Mouse (Mus musculus) limb, embryonic 14.5 days (tissue): ENCODE data around the gene Phf13. TPM values are rescaled to one million over a fixed set of nuclear protein-coding genes. Genes with fewer than 3 reads are reported as not detected.

Source experiments
- ATAC-seq: fragments of 200-750 bp; cut with Nextera tagmentation; 2 replicates; pipeline ENCODE4 v1.8.0; 2017; ENCODE audit warnings: low read depth, moderate number of reproducible peaks, moderate TSS enrichment; ENCODE audit not compliant: low FRiP score
- DNase-seq: peaks from one replicate; pipeline ENCODE4 v3.0.0-alpha.2; 2015; ENCODE audit warnings: low spot score
- H3K27ac ChIP-seq: fragments of 300-500 bp; sonication (generic); replicated peaks from 2 replicates; pipeline ENCODE4 v1.5.1; 2014; ENCODE audit warnings: low read depth, mild to moderate bottlenecking, low read length, moderate library complexity, mixed read lengths
- H3K27me3 ChIP-seq: fragments of 300-500 bp; sonication (generic); 2 replicates; pipeline ENCODE4 v1.6.1; 2014; ENCODE audit warnings: low read length, mixed read lengths; ENCODE audit not compliant: control insufficient read depth, insufficient read depth
- H3K36me3 ChIP-seq: fragments of 300-500 bp; sonication (generic); 2 replicates; pipeline ENCODE4 v1.6.1; 2014; ENCODE audit warnings: mild to moderate bottlenecking, low read length, moderate library complexity, mixed read lengths; ENCODE audit not compliant: control insufficient read depth, insufficient read depth
- H3K4me1 ChIP-seq: fragments of 300-500 bp; sonication (generic); 2 replicates; pipeline ENCODE4 v1.6.1; 2014; ENCODE audit warnings: antibody characterized with exemption, low read length, mixed read lengths; ENCODE audit not compliant: control insufficient read depth, insufficient read depth
- H3K4me2 ChIP-seq: fragments of 300-500 bp; sonication (generic); replicated peaks from 2 replicates; pipeline ENCODE4 v1.6.1; 2014; ENCODE audit warnings: low read depth, mild to moderate bottlenecking, low read length, moderate library complexity; ENCODE audit not compliant: severe bottlenecking
- H3K4me3 ChIP-seq: fragments of 300-500 bp; sonication (generic); replicated peaks from 2 replicates; pipeline ENCODE4 v1.5.1; 2014; ENCODE audit warnings: low read length
- H3K9ac ChIP-seq: fragments of 300-500 bp; sonication (generic); 2 replicates; pipeline ENCODE4 v1.6.1; 2014; ENCODE audit warnings: mild to moderate bottlenecking, low read depth, low read length, moderate library complexity; ENCODE audit not compliant: severe bottlenecking
- H3K9me3 ChIP-seq: fragments of 300-500 bp; sonication (generic); 2 replicates; pipeline ENCODE4 v1.6.1; 2016; ENCODE audit warnings: low read length; ENCODE audit not compliant: control insufficient read depth
- POLR2A ChIP-seq: fragments of 200-500 bp; IDR thresholded peaks from 2 replicates; pipeline ENCODE4 v1.8.0; 2012; ENCODE audit warnings: inconsistent platforms, mild to moderate bottlenecking, moderate library complexity, borderline replicate concordance; ENCODE audit not compliant: insufficient read depth, insufficient read length; ENCODE audit errors: extremely low read depth
- WGBS: fragments of 180-500 bp; shearing (Covaris S2); extraction: QIAGEN DNeasy Blood & Tissue Kit; methylation state at CpG from one replicate; pipeline ENCODE4 v1.1.7; 2014; 5-methylcytosine and 5-hydroxymethylcytosine counted together
- polyA plus RNA-seq, 2 experiments: library from polyadenylated mRNA; depleted of rRNA in 1 of 2; stranded (reverse) in 1 of 2; unstranded in 1 of 2; fragments of >200 nt; fragmentation: Nextera tagmentation in 1 of 2; extraction: Ambion mirVana in 1 of 2; gene quantifications; 2 replicates each; pipeline versions ENCODE4 v1.2.1 to v1.2.3; 2012 to 2014

Gene Phf13
- polyA plus RNA-seq, 2 experiments = 33.7 to 35.1 TPM

DNA sequence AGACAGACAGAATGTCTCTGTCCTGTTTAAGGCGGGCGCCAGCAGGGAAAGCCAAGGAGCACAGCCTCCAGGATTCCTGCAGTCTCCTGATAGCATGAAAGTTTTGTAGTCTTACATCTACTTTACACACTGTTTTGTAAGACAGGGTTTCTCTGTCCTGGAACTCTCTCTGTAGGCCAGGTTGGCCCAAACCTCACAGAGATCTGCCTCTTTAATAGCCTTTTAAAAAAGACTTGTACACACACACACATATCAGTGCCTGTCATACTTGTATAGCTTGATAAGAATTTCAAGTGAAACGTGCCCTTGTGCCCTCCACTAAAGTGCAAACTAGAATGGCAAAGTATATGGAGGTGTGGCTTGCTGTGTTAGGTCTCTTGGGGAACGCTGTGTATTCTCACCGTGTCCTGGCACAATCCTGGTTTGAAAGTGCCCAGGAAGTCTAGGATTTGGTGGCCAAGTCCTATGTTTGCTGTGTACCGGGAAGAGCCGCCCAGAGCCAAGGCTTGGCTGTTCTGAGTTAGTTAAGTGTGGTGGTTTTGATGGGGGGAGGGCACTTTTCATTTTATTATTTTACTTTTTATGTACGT lies 15.2 kb upstream of the Phf13 start:
- peak overlapping the region; percentile 81 for H3K4me3 ChIP-seq
- ATAC-seq = no peak
- peaks cover 28% of the 10 kb centered on the region for H3K4me1 ChIP-seq

DNA sequence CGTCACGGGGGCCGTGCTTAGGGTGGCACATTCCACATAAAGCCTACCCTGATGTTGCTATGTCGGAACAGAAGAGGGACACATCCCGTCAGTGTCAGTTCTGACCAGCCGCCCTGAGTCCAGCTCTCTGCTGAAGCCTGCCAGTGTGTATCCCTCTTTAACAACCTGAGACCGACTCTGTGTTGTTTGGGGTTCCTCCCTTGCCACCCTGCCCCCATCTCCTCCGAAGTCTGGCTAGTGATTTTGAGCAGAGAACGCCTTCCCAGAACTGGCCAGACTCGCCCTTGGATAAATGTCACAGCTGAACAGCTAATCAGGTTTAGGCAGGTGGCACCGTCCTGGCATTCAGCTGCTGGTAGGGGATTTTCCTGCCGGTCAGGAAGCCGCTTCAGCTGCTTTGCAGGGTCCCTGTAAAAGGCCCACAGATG lies 14.7 kb upstream of the Phf13 start:
- Histone ChIP-seq H3K4me3 (peak overlapping the region; percentile 81), H3K9ac (peak overlapping the region; percentile 74), H3K9me3 (no peaks in the 10 kb centered on the region), H3K4me1 (peaks cover 28% of the 10 kb centered on the region), H3K36me3 (peaks cover 32% of the 10 kb centered on the region), H3K4me2 (peak overlapping the region; percentile 100), H3K27ac (no peak overlapping the region; the same call in 1 of the 2 replicates), H3K27me3 (no peaks in the 10 kb centered on the region)
- DNase-seq (no peak), ATAC-seq (no peak)
- no peak for TF ChIP-seq POLR2A
- WGBS = 16% methylated on average over 13 of the region's 13 CpGs

More for the DNA sequence above, 15.2 kb upstream of the Phf13 start:
- peaks cover 37% of the 10 kb centered on the region for H3K36me3 ChIP-seq
- H3K4me2 ChIP-seq = peak overlapping the region; percentile 100
- no peak for TF ChIP-seq POLR2A
- no peak overlapping the region for H3K27ac ChIP-seq
- H3K9me3 ChIP-seq = no peaks in the 10 kb centered on the region
- no peak for DNase-seq
- peak overlapping the region; percentile 74 for H3K9ac ChIP-seq
- 76% methylated on average over 8 of the region's 8 CpGs for WGBS
- no peaks in the 10 kb centered on the region for H3K27me3 ChIP-seq

DNA sequence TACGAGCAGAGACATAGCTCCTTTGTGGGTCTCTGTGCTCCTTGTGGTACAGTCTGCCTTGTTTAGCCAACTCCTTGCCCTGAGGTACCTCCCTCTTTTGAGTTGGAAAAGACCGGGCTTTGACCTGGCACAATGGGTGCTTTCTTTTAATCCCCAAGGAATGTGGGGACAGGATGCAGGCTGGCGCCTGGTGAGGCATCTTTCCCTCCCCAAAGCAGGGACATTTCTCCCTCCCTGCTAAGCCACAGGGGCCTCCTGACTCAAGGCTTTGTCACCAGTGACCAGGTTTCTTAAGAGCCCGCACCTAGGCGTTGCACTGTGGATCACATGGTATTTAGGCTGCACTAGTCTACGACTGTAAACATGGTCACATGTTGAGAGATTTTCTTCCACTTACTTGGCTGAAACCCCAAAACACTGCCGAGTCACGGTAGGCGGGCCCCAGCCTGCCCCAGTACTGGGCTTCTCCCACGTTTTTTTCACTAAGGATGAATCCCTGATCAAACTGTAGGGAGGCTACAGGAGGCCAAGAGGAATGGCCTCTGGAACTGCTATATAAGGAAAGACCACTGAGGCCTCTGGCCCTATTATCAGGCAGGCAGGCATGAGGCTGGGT lies 14.1 kb upstream of the Phf13 start:
- DNase-seq (peak; percentile 50), ATAC-seq (no peak)
- Histone ChIP-seq H3K27me3 (no peaks in the 10 kb centered on the region), H3K4me1 (peaks cover 28% of the 10 kb centered on the region), H3K9ac (peak overlapping the region; percentile 74), H3K4me3 (peak overlapping the region; percentile 81), H3K9me3 (no peaks in the 10 kb centered on the region), H3K4me2 (peak overlapping the region; percentile 100), H3K27ac (peak overlapping the region; percentile 87), H3K36me3 (peaks cover 27% of the 10 kb centered on the region)
- 2% methylated on average over 10 of the region's 10 CpGs for WGBS
- no peak for TF ChIP-seq POLR2A

DNA sequence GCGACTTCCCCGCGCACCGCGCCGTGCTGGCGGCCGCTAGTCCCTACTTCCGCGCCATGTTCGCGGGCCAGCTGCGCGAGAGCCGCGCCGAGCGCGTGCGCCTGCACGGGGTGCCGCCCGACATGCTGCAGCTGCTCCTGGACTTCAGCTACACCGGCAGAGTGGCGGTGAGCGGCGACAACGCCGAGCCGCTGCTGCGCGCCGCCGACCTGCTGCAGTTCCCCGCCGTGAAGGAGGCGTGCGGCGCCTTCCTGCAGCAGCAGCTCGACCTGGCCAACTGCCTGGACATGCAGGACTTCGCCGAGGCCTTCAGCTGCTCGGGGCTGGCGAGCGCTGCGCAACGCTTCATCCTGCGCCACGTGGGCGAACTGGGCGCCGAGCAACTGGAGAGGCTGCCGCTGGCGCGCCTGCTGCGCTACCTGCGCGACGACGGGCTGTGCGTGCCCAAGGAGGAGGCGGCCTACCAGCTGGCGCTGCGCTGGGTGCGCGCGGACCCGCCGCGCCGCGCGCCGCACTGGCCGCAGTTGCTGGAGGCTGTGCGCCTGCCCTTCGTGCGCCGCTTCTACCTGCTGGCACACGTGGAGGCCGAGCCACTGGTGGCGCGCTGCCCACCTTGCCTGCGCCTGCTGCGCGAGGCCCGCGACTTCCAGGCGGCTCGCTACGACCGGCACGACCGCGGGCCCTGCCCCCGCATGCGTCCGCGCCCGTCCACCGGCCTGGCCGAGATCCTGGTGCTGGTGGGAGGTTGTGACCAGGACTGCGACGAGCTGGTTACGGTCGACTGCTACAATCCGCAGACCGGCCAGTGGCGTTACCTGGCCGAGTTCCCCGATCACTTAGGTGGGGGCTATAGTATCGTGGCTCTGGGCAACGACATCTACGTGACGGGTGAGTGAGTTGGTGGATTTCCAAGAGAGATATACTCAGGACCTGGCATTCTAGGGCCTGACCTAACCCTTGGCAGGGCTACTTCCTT lies 13.3 kb upstream of the Phf13 start:
- Histone ChIP-seq H3K4me1 (peaks cover 28% of the 10 kb centered on the region), H3K9ac (peak overlapping the region; percentile 74), H3K27ac (peak overlapping the region; percentile 87), H3K4me3 (peak overlapping the region; percentile 81), H3K36me3 (peaks cover 19% of the 10 kb centered on the region), H3K4me2 (peak overlapping the region; percentile 100), H3K9me3 (no peaks in the 10 kb centered on the region), H3K27me3 (no peaks in the 10 kb centered on the region)
- TF ChIP-seq POLR2A = 0 out of 2 replicates have a peak, but pooled peaks have one; percentile 23
- WGBS = under 1% methylated on average over 67 of the region's 115 CpGs
- DNase-seq (no peak), ATAC-seq (peak; percentile 79)

DNA sequence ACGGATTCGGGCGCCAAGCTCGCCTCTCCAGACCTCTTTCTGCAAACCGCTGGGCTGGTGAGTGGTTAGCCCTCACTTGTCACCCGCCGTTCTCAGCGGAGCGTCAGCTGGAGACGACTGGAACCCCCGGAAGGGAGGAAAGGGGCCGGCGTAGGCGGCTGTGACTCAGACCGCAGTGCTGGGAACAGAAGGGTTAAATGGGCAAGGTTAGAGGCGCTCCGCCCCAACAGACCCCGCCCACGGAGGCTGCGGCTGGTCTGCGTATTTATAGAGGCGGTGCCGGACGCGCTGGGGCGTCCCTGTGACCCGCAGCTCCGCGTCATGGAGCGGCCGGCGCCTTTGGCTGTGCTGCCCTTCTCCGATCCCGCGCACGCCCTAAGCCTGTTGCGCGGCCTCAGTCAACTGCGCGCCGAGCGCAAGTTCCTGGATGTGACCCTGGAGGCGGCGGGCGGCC lies 12.6 kb upstream of the Phf13 start, which contains the start of gene Klhl21:
Klhl21 (plus strand) TSS at position 182 of the 454 bp plus-strand sequence.
- 1% methylated on average over 41 of the region's 45 CpGs for WGBS

More for the DNA sequence above, 12.6 kb upstream of the Phf13 start, which contains the start of gene Klhl21:
- peak; percentile 69; the same call in 1 of the 2 replicates for TF ChIP-seq POLR2A
- H3K4me1 ChIP-seq = peaks cover 28% of the 10 kb centered on the region
- ATAC-seq = peak; percentile 90
- peaks cover 13% of the 10 kb centered on the region for H3K36me3 ChIP-seq
- H3K9ac ChIP-seq = peak within 1 kb of the TSS; percentile 74
- DNase-seq = peak; percentile 96
- no peaks in the 10 kb centered on the region for H3K9me3 ChIP-seq
- H3K4me3 ChIP-seq = peak within 1 kb of the TSS; percentile 81
- no peaks in the 10 kb centered on the region for H3K27me3 ChIP-seq
- H3K27ac ChIP-seq = peak within 1 kb of the TSS; percentile 87
- H3K4me2 ChIP-seq = peak within 1 kb of the TSS; percentile 100
